Mouse (Mus musculus): ENCODE measurements around the gene Nrbp1.
A peak's percentile ranks its signal among the peaks of the same experiment; 100 is the strongest.

Gene Nrbp1

DNA sequence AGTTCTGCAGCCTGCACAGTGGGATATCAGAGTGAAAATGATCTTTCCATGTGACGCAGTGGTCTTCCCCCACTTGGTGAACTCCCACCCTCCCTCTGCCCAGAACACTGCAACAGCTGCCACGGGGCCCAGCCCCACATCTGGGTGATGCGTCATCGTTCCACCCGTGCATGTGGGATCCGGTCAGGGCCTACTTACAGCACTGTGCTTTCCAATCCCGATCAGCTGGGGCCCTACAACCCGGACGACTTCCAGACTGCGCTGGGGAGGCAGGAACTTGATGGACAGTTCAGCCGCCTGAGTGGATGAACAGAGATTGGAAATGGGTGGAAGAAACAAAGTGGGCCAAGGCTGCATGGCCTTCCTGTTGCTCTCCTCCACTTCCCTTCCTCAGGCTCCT, 17.0 kb downstream of the Nrbp1 start:
- DNase-seq (ENCODE audit: low read depth, low spot score), result no peak

DNA sequence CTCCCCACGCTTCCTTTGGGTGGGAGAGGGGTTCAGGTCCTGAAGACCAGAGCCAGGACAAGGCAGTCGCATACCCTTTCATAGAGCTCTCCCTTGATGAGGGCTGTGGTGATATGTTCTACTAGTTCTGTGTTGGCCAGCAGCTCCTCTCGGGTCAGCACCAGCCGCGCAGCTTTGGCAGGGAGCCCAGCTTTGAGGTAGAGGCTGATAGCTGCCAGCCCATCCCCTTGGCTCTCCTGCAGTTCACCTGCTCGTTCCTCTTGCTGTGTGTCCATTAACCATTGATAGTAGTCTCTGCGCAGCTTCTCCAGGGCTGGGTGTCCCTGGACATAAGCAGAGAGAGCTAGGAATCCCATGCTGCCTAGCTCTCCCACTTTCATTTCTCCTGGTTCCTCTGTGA, 25.4 kb downstream of the Nrbp1 start:
- no peak for DNase-seq (ENCODE audit: low read depth, low spot score)

DNA sequence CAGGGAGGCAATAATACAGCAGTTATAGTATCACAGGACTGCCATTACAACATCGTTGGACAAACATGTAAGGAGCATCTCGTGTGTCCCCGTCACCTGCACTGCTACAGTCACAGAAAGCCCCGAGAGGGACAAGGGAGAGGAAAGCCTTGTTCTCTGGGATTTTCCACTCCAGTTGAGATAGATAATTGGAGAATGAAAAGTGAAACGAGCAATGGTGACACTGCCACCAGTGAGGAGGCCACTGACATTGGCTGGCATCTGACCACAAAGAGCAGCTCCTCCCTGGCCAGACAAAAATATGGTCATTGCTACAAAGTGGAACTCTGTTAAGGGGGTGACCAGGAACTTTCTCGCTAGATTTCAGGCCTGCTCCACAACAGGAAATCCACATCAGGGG, 27.0 kb downstream of the Nrbp1 start:
- DNase-seq (ENCODE audit: low read depth, low spot score), result no peak

DNA sequence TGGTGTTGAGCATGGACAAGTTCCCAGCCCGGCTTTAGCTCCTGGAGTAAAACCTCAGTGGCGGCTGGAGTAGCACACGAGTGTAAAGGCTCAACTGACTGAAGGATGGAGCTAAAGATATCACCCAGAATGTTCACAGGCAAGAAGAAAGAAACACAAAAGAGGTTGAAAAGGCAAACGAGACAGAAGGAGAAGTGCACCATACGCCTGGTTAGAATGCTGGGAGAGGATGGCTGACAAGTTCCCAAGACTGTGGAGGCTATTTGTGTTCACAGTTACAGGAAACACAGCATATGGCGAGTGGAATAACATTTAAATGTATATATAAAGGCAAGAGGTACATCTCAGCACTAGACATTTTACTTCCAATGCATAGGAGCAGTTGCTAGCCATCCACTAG, 32.4 kb downstream of the Nrbp1 start:
- no peak for DNase-seq (ENCODE audit: low read depth, low spot score)

DNA sequence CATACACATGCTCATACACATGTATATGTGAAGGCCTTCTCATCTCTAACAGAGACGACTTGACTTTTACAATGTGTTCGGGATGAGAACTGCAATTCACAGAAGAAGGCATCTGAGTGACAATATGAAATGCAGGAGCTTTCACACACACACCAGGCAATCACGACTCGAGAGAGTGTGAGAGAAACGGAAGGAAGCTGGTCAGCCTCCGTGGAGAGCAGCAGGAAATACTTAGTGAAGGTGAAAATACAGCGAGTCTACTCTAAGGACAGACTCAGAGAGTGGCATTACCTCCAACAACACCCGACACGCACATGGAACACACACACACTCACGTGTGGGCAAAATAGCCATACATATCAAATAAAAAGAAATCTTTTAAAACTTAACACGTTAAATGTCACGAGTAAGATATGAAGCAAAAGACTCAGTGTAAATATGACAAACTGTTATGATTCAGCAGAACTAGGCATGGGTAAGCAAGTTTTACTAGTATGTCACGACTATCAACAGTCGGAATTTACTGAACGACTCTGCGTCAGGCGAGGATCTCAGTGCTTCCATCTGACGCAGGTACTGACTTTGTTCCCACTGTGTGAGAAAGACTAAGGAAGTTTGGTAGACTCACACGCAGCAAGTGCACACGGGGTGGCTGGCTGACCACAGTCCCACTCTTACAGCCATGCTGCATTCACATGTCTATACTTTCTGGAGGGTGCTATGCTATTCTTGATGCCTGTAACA, 38.8 kb downstream of the Nrbp1 start:
- DNase-seq (ENCODE audit: low read depth, low spot score), result no peak

DNA sequence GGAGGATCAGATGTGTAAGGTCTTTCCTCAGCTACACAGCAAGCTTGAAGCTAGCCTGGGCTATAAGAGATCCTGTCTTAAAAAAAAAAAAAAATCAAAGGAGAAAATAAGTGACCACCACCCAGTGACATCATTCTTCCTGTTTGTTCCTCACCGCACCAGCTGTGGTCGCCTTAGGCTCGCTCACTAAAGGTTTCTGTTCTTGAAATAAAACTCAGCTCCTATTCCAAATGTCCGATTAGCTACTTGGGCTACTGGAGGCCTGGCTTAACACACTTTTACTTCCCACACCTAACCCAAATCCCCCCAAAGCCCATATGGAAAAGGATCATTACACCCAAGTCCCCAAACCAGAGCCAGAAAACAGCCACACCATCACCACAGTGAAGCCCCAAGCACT, 47.6 kb downstream of the Nrbp1 start:
- DNase-seq (ENCODE audit: low read depth, low spot score), result no peak

DNA sequence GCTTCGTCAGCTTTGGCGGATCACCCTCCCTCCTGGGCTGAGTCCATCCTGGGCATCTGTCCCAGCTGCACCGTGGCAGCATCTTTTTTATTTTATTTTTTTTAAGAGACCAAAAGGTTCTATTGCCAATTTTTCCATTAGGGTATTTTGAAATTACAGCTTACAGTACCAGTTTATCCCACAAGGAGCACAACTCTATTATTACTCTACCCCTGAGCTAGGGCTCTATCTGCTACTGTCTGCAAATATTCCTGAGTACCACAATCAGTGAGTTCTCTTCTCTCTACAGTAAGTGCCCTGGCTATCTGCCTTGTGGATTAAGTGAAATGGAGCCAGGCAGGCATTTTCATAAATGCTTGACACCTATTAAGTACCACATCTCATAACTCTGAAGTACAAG, 48.0 kb downstream of the Nrbp1 start:
- DNase-seq (ENCODE audit: low read depth, low spot score), result no peak

DNA sequence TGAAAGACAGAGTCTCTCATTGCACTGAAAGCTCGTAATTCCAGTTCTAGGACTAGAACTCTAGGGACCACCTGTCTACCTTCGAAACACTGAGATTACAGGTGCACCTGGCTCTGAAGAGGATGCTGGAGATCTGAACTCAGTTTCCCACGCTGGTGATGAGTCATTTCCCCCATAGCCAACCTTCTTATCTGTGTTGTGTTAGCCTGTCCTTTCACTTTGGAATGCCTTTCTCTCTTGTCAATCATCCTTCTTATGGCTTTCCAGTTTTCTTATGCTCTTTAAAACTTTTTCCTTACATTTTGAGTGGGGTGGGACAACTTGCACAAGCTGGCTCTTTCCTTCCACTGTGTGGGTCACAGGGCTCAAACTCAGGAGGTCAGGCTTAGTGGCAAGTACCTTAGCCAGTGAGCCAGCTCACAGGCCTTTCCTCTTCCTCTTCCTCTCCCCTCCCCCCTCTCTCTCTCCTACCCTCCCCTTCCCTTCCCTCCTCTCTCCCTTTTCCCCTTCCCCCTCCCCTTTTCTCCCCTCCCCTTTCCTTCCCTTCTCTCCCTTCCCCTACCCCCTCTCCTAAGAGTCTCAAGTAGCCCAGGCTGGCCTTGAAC, 49.1 kb downstream of the Nrbp1 start:
- DNase-seq (ENCODE audit: low read depth, low spot score), result peak; percentile 6

DNA sequence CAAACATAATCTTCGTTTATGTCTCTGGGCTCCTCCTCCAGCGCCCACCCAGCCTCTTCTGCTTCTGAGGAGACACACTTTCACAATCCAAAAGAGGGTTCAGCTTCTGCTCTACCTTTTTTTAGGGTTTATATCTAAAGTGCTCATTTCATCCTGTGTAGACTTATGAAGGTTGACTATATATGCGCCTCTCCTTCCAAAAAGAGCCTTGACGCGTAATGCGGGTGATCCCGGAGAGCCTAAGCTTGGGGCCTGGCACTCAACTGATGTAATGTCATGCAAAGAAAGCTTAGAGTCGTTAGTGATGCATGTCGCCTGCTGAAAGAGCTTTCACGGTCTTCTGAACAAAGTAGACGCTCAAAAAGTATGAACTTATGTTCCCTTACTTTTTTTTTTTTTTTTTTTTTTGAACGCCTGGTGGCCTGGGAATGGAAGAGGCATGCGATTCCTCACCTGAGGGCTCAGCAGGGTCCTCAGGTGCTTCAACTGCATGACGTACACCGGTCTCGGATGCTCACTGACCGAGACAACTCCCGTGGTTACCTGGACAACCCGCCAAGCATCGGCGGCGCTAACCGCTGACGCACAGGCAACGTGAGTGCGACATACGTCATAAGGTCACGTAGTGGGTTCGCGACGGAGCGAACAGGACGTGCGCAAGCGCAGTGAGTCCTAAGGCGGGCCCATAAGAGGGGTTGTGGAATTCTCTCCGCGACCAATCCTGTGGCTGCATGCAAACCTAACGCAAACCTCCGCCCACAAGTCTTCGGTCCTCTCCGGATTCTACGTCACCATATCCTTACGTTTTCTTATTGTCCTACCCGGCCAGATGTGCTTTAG, 50.1 kb downstream of the Nrbp1 start, which contains the start of gene Ift172:
Ift172 (minus strand) TSS at position 596 of the 840 bp plus-strand sequence.
- DNase-seq (ENCODE audit: low read depth, low spot score), result peak; percentile 99

DNA sequence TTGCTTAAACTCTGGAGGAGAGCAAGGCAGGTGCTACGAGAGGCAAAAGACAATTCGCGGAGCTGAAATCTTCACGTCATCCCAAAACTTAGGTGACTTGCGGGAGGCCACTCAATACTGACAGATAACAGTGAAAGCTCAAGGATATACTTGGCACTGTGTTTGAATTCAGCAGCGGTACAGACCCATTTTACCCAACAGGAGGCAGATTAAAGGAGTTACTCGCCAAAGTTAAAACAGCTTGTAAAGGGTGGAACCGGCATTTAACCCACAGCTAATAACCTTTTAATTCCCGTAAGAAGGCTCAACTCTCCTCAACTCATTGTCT, 50.7 kb downstream of the Nrbp1 start:
- DNase-seq (ENCODE audit: low read depth, low spot score), result no peak

DNA sequence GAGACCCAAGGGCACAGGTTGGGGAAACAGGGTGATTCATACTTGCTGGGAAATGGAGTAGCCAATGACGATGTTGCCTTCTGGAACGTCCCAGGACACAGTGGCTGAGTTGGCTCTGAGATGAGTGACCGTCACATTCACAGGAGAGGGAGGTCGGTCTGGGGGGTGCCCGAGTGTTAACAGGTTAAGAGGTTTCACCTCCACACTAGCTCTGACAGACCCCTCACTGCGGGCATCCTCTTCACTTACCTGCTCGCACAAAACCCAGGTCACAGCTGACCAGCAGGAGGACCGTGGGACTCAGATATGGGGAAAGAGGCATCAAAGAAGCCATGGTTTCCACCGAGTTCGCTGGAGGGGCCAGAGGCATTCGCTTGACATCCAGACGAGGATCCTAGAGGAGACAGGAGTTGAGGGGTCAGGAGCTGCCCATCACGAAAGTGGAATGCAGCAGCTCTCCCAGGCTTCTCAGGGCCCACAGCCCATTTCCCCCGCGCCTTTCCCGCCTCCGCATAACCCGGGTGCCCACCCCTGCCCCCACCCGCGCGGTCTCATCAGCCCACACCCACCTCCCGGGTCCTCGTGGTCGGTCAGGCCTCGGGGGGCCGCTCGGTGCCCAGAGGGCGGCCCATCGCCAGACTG, 54.4 kb downstream of the Nrbp1 start:
- DNase-seq (ENCODE audit: low read depth, low spot score), result peak; percentile 9

DNA sequence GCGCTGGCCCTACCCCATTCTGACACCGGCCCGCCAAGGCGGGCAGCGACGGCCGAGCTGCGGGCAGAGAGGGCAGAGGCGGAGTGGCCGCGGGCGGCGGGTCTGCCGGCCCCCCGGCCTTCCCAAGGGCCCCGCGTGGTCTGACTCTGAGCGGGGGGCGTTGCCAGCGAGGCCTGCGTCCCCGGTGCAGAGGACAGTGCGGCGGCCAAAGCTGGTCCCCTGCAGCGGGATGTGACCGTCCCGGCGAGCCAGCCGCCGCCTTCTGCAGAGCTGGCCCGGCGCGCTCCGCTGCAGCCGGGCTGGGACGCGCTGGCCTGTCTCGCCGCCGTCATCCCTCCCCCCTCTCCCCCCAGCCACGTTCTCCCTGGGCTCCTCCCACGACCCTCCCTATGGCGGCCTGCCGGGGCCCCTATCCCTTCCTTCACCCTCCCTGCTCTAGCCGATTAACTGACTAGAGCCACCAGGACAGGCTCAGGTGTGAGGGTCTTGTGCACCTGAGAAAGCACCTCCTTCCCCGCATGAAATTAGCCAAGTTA, 55.0 kb downstream of the Nrbp1 start, which contains the start of gene Fndc4:
Fndc4 (minus strand) TSS at position 475 of the 536 bp plus-strand sequence.
- peak; percentile 48 for DNase-seq (ENCODE audit: low read depth, low spot score)

DNA sequence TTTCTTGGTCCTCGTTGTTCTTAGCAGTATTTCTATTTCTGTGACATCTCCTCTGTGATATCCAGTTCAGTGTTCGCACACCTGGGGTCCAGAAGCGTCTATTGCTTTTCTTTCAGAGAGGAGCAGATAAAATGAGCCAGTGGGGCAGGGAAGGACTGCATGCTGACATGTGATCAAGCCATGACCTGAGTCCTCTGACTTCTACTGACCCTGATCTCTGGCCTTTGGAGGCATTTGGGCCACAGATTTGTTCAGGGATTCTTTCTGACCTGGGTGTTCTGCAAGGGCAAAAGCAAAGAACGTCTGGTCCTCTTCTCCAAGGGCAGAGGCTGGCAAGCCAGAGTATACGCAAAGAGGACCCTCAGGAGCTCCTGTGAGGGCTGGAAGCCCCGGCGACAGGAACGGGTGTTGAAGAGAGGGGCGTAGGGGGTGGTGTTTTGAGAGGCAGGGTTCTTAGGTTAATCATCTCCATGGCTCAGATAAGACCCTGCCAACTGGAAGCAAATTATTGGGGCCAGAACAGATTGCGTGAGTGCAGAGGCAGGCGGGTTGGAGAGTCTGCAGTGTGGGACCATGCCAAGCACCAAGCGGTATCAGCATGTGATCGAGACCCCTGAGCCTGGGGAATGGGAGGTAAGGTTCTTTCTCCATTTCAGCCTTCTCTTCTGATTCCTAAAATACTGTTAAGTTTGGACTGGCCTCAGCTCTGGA, 56.5 kb downstream of the Nrbp1 start, which contains the start of gene Gckr:
Gckr (plus strand) TSS at position 397 of the 711 bp plus-strand sequence.
- no peak for DNase-seq (ENCODE audit: low read depth, low spot score)

DNA sequence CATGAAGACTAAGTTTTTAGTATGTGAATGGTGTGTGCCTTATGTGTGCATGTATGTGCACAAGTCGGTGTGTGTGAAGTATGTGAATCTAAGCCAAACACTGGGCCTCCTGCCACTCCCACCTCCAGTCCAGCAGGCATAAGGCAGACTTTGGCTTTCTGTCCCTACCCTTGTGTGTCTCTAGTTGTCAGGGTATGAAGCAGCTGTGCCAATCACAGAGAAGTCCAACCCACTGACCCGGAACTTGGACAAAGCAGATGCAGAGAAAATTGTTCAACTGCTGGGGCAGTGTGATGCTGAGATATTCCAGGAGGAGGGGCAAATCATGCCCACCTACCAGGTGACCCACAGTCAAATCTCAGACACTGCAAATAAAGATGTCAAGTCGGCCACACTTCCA, 57.3 kb downstream of the Nrbp1 start:
- DNase-seq (ENCODE audit: low read depth, low spot score), result no peak

DNA sequence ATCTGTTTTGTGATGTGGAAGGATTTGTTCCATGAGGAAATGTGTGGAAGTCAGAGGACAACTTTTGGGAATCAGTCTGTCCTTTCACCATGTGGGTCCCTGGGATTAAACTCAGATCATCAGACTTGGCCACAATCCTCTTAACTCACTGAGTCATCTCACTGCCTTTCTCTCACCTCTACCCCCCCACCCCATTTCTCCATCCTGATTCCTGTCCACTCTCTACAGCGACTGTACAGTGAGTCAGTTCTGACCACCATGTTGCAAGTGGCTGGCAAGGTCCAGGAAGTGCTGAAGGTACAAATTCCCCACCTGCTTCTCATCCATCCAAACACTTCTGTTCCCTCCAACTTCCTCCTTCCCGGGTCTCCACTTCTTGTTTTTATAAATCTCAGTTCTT, 57.8 kb downstream of the Nrbp1 start:
- no peak for DNase-seq (ENCODE audit: low read depth, low spot score)

All from R1 (cell line).